Mouse (Mus musculus) layer of hippocampus, adult 18-20 months (tissue): ENCODE data around the gene Kdm1a. TPM values are rescaled to one million over a fixed set of nuclear protein-coding genes. Genes with fewer than 3 reads are reported as not detected.
A peak's percentile ranks its signal among the peaks of the same experiment; 100 is the strongest.

Source experiments
- DNase-seq, 2 experiments: peaks; one replicate each; pipeline ENCODE4 v3.0.0; 2022; ENCODE audit warnings: low spot score in 2 of 2
- microRNA-seq, 2 experiments: library from miRNA; unstranded; fragments of <30 nt; microRNA quantifications; one replicate each; pipeline ENCODE4 v1.2.0; 2021
- total RNA-seq, 2 experiments: library from RNA; stranded (reverse); gene quantifications; 2 replicates each; pipeline ENCODE4 v1.2.3; 2021

The Kdm1a gene
- total RNA-seq, 2 experiments from 2014 or later, result 80.1 to 83.4 TPM

- DNase-seq, result no peak
Measured at GRCm38 (mm10) chr4:136546279-136547045, 56.1 kb downstream of the Kdm1a start.

- peak in 1 of 2 experiments; percentile 30 for DNase-seq
Measured at GRCm38 (mm10) chr4:136545151-136545550, 57.4 kb downstream of the Kdm1a start.

GRCm38 (mm10) chr4:136526412-136526811 lies 76.1 kb downstream of the Kdm1a start:
- DNase-seq, result peak; percentile 44 to 76

- no peak for DNase-seq
Measured at GRCm38 (mm10) chr4:136524309-136524708, 78.2 kb downstream of the Kdm1a start.

GRCm38 (mm10) chr4:136521898-136522297 lies 80.6 kb downstream of the Kdm1a start:
- DNase-seq, result no peak

GRCm38 (mm10) chr4:136519866-136520265 lies 82.7 kb downstream of the Kdm1a start:
- DNase-seq, result no peak

- no peak for DNase-seq
Measured at GRCm38 (mm10) chr4:136518576-136518975, 83.9 kb downstream of the Kdm1a start.

GRCm38 (mm10) chr4:136518141-136518540 lies 84.4 kb downstream of the Kdm1a start:
- peak in 1 of 2 experiments; percentile 23 for DNase-seq

GRCm38 (mm10) chr4:136512905-136513304 lies 89.6 kb downstream of the Kdm1a start:
- no peak for DNase-seq

GRCm38 (mm10) chr4:136511708-136512107 lies 90.8 kb downstream of the Kdm1a start:
- DNase-seq, result no peak

GRCm38 (mm10) chr4:136509857-136510256 lies 92.7 kb downstream of the Kdm1a start:
- DNase-seq, result no peak

GRCm38 (mm10) chr4:136505426-136506215 lies 96.9 kb downstream of the Kdm1a start:
- DNase-seq, result no peak

Small RNAs within 50 kb of the gene (microRNA-seq; reads per million reads assigned to microRNA genes)
- 0 reads per million in 2 experiments for gene Gm22180

Other genes starting within 250 kb of the Kdm1a start
- gene Htr1d, start 179.2 kb downstream of the Kdm1a start, total RNA-seq, result 1 to 10 TPM in 1 of 2 experiments, under 1 TPM in 1; 0.56 to 1.2 TPM
- gene 6030445D17Rik, start 140.5 kb downstream of the Kdm1a start, total RNA-seq, result under 1 TPM; 0.51 to 0.77 TPM
- gene Luzp1, start 133.0 kb downstream of the Kdm1a start, total RNA-seq, result 10 to 100 TPM; 86.4 to 87.2 TPM
- gene Tex46, start 7.7 kb upstream of the Kdm1a start, total RNA-seq, result not detected
- gene Lactbl1, start 19.9 kb upstream of the Kdm1a start, total RNA-seq, result not detected
- 10 to 100 TPM; 21.2 to 21.3 TPM for gene Ephb2, start 233.3 kb upstream of the Kdm1a start, total RNA-seq